Mouse (Mus musculus) small intestine, adult 2 months (tissue): ENCODE results near the gene Tmem138. TPM values are rescaled to one million over a fixed set of nuclear protein-coding genes. Genes with fewer than 3 reads are reported as not detected.

Experiments
- H3K27ac ChIP-seq: fragments of 200-500 bp; 2 replicates; pipeline ENCODE4 v1.5.1; 2012; ENCODE audit warnings: low read depth, low read length, control low read depth, inconsistent platforms; ENCODE audit not compliant: insufficient read depth
- H3K27me3 ChIP-seq: fragments of 200-500 bp; 2 replicates; pipeline ENCODE4 v1.6.1; 2012; ENCODE audit warnings: mild to moderate bottlenecking, moderate library complexity, low read length, inconsistent platforms; ENCODE audit not compliant: control insufficient read depth, insufficient read depth
- H3K36me3 ChIP-seq: fragments of 200-500 bp; 2 replicates; pipeline ENCODE4 v1.6.1; 2012; ENCODE audit warnings: mild to moderate bottlenecking, low read length, control low read depth, inconsistent platforms; ENCODE audit not compliant: control insufficient read depth, insufficient read depth
- H3K4me1 ChIP-seq: fragments of 200-500 bp; 2 replicates; pipeline ENCODE4 v1.6.1; 2012; ENCODE audit warnings: low read length, inconsistent platforms, mixed read lengths; ENCODE audit not compliant: control insufficient read depth, insufficient read depth, insufficient read length
- H3K4me3 ChIP-seq: fragments of 200-500 bp; 2 replicates; pipeline ENCODE4 v1.5.1; 2012; ENCODE audit warnings: low read depth, mild to moderate bottlenecking, control low read depth, inconsistent platforms, low read length, moderate library complexity
- CTCF ChIP-seq: fragments of 200-500 bp; IDR thresholded peaks from 2 replicates; pipeline ENCODE4 v1.5.1; 2012; ENCODE audit warnings: low read depth, mild to moderate bottlenecking, control low read depth, inconsistent platforms, low read length, moderate library complexity, mixed read lengths; ENCODE audit not compliant: insufficient replicate concordance, insufficient read length; ENCODE audit errors: extremely low read depth
- POLR2A ChIP-seq: fragments of 200-500 bp; IDR thresholded peaks from 2 replicates; pipeline ENCODE4 v1.6.1; 2012; ENCODE audit warnings: low read depth, mild to moderate bottlenecking, control low read depth, inconsistent platforms, low read length, moderate library complexity
- WGBS: fragments of 180-500 bp; shearing (Covaris S2); methylation state at CpG from one replicate; pipeline ENCODE4 v1.1.7; 2018; 5-methylcytosine and 5-hydroxymethylcytosine counted together
- polyA plus RNA-seq: library from polyadenylated mRNA; depleted of rRNA; stranded (reverse); fragments of >200 nt; gene quantifications from 2 replicates; pipeline ENCODE4 v1.2.3, GENCODE M21; 2012

Tmem138 gene
- polyA plus RNA-seq, 1 experiment: 3.4 TPM

- Histone ChIP-seq H3K36me3 (no peaks in the 10 kb centered on the region), H3K27ac (no peak overlapping the region), H3K4me3 (no peak overlapping the region), H3K27me3 (no peaks in the 10 kb centered on the region), H3K4me1 (peaks cover 6% of the 10 kb centered on the region; the same call in 1 of the 2 replicates)
- WGBS: 73% methylated on average over 2 of the region's 2 CpGs
- no peak for TF ChIP-seq CTCF
- TF ChIP-seq POLR2A: no peak
Measured at GRCm38 (mm10) chr19:10557001-10557400, 20.2 kb downstream of the Tmem138 start.

- peak within 1 kb of the TSS; percentile 79 for H3K4me3 ChIP-seq
- peaks cover 6% of the 10 kb centered on the region; the same call in 1 of the 2 replicates for H3K4me1 ChIP-seq
- no peaks in the 10 kb centered on the region for H3K27me3 ChIP-seq
- H3K36me3 ChIP-seq: peaks cover 6% of the 10 kb centered on the region
- no peak within 1 kb of the TSS for H3K27ac ChIP-seq
- WGBS: under 1% methylated on average over 43 of the region's 43 CpGs
- TF ChIP-seq POLR2A: no peak
- no peak for TF ChIP-seq CTCF
Measured at GRCm38 (mm10) chr19:10555624-10556510, 21.3 kb downstream of the Tmem138 start, which contains the start of gene Tmem216. Gene Tmem216, minus strand, starts transcription at chr19:10556238.

GRCm38 (mm10) chr19:10539454-10539853 is 37.7 kb downstream of the Tmem138 start:
- 88% methylated on average over 5 of the region's 5 CpGs for WGBS
- no peaks in the 10 kb centered on the region for H3K27me3 ChIP-seq
- no peaks in the 10 kb centered on the region for H3K4me1 ChIP-seq
- peaks cover 71% of the 10 kb centered on the region for H3K36me3 ChIP-seq
- no peak overlapping the region for H3K4me3 ChIP-seq
- no peak for TF ChIP-seq POLR2A
- no peak for TF ChIP-seq CTCF
- no peak overlapping the region for H3K27ac ChIP-seq

DNA sequence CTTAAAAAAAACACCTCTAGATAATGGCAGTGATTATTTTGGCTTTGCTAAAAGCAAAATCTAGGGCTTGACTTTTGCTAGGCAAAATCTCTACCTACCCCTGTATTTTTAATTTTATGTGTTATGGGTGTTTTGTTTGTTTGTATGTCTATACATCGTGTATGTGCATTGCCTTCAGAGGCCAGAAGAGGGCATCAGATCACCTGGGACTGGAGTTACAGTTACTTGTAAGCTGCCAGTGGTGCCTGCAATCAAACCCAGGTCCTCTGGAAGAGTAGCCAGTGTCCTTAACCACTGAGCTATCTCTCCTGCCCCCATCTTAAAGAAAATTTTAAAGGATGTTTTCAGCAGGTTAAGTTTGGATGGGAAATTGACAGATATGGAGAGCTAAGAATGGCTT is 47.1 kb downstream of the Tmem138 start:
- Histone ChIP-seq H3K27ac (no peak overlapping the region), H3K27me3 (no peaks in the 10 kb centered on the region), H3K4me3 (no peak overlapping the region), H3K36me3 (peaks cover 39% of the 10 kb centered on the region), H3K4me1 (no peaks in the 10 kb centered on the region)
- 93% methylated on average over 1 of the region's 1 CpGs for WGBS
- TF ChIP-seq POLR2A: no peak
- peak; percentile 27; the same call in 1 of the 2 replicates for TF ChIP-seq CTCF

GRCm38 (mm10) chr19:10525910-10526309 is 51.3 kb downstream of the Tmem138 start, which contains the start of gene Sdhaf2:
Gene Sdhaf2, minus strand, starts transcription at chr19:10526142.
- under 1% methylated on average over 11 of the region's 11 CpGs for WGBS
- no peaks in the 10 kb centered on the region for H3K4me1 ChIP-seq
- H3K36me3 ChIP-seq: peaks cover 10% of the 10 kb centered on the region
- H3K27ac ChIP-seq: peak within 1 kb of the TSS; percentile 100
- H3K27me3 ChIP-seq: no peaks in the 10 kb centered on the region
- TF ChIP-seq CTCF (no peak), POLR2A (no peak)
- H3K4me3 ChIP-seq: peak within 1 kb of the TSS; percentile 99

GRCm38 (mm10) chr19:10525106-10525901 is 51.9 kb downstream of the Tmem138 start, which contains the start of gene Cpsf7:
Gene Cpsf7, plus strand, starts transcription at chr19:10525266.
- peaks cover 8% of the 10 kb centered on the region for H3K36me3 ChIP-seq
- under 1% methylated on average over 92 of the region's 93 CpGs for WGBS
- H3K4me3 ChIP-seq: peak within 1 kb of the TSS; percentile 99
- H3K4me1 ChIP-seq: no peaks in the 10 kb centered on the region
- TF ChIP-seq POLR2A: no peak; the same call in 1 of the 2 replicates
- TF ChIP-seq CTCF: 0 out of 2 replicates have a peak, but pooled peaks have one; percentile 9
- H3K27ac ChIP-seq: peak within 1 kb of the TSS; percentile 100
- H3K27me3 ChIP-seq: no peaks in the 10 kb centered on the region
